Mouse (Mus musculus) kidney, postnatal 0 days (tissue): ENCODE results near the gene Foxi2. TPM values are rescaled to one million over a fixed set of nuclear protein-coding genes. Genes with fewer than 3 reads are reported as not detected.

Experiments used
- ATAC-seq: fragments of 200-750 bp; cut with Nextera tagmentation; replicated peaks from 2 replicates; pipeline ENCODE4 v1.8.0; 2017; ENCODE audit warnings: low read depth, moderate number of reproducible peaks, moderate TSS enrichment, moderate library complexity; ENCODE audit not compliant: low FRiP score
- DNase-seq: peaks from one replicate; pipeline ENCODE4 v3.0.0-alpha.2; 2016; ENCODE audit warnings: low spot score
- H3K27ac ChIP-seq: fragments of 300-500 bp; sonication (generic); 2 replicates; pipeline ENCODE4 v1.5.1; 2014; ENCODE audit warnings: mild to moderate bottlenecking
- H3K27me3 ChIP-seq: fragments of 300-500 bp; sonication (generic); 2 replicates; pipeline ENCODE4 v1.6.1; 2014; ENCODE audit warnings: low read length, mixed read lengths; ENCODE audit not compliant: insufficient read depth
- H3K36me3 ChIP-seq: fragments of 300-500 bp; sonication (generic); 2 replicates; pipeline ENCODE4 v1.6.1; 2014; ENCODE audit warnings: low read length, mixed read lengths; ENCODE audit not compliant: insufficient read depth
- H3K4me1 ChIP-seq: fragments of 300-500 bp; sonication (generic); replicated peaks from 2 replicates; pipeline ENCODE4 v1.6.1; 2014; ENCODE audit warnings: antibody characterized with exemption, low read length, mixed read lengths; ENCODE audit not compliant: insufficient read depth
- H3K4me2 ChIP-seq: fragments of 300-500 bp; sonication (generic); 2 replicates; pipeline ENCODE4 v1.6.1; 2014; ENCODE audit warnings: mild to moderate bottlenecking, low read length, moderate library complexity, mixed read lengths
- H3K4me3 ChIP-seq: fragments of 300-500 bp; sonication (generic); replicated peaks from 2 replicates; pipeline ENCODE4 v1.5.1; 2014; ENCODE audit warnings: low read depth, low read length
- H3K9ac ChIP-seq: fragments of 300-500 bp; sonication (generic); 2 replicates; pipeline ENCODE4 v1.6.1; 2014; ENCODE audit warnings: low read depth, low read length
- H3K9me3 ChIP-seq: fragments of 300-500 bp; sonication (generic); replicated peaks from 2 replicates; pipeline ENCODE4 v1.6.1; 2016; ENCODE audit warnings: low read length, inconsistent platforms, mixed read lengths
- CTCF ChIP-seq: IDR thresholded peaks from 2 replicates; pipeline ENCODE4 v1.5.1; 2016; ENCODE audit warnings: antibody characterized with exemption, low read depth, mild to moderate bottlenecking, moderate library complexity
- WGBS: fragments of 180-500 bp; shearing (Covaris S2); extraction: QIAGEN DNeasy Blood & Tissue Kit; methylation state at CpG from one replicate; pipeline ENCODE4 v1.1.7; 2014; 5-methylcytosine and 5-hydroxymethylcytosine counted together
- polyA plus RNA-seq: library from polyadenylated mRNA; unstranded; fragments of >200 nt; fragmentation: Nextera tagmentation; extraction: Ambion mirVana; gene quantifications from 2 replicates; pipeline ENCODE4 v1.2.1, GENCODE M21; 2015

Gene Foxi2
- polyA plus RNA-seq, 1 experiment from 2014 or later: not detected

GRCm38 (mm10) chr7:135408501-135408900, 1.6 kb upstream of the Foxi2 start:
- ATAC-seq (no peak), DNase-seq (no peak)
- no peak overlapping the region for H3K27ac ChIP-seq
- H3K4me2 ChIP-seq: no peak overlapping the region
- no peak for TF ChIP-seq CTCF
- H3K27me3 ChIP-seq: peaks cover 30% of the 10 kb centered on the region
- H3K9ac ChIP-seq: no peak overlapping the region
- no peaks in the 10 kb centered on the region for H3K9me3 ChIP-seq
- no peak overlapping the region for H3K4me3 ChIP-seq
- whole genome bisulfite sequencing: 74% methylated on average over 3 of the region's 3 CpGs
- no peaks in the 10 kb centered on the region for H3K36me3 ChIP-seq
- H3K4me1 ChIP-seq: no peaks in the 10 kb centered on the region

GRCm38 (mm10) chr7:135412357-135412756, 2.2 kb downstream of the Foxi2 start:
- ATAC-seq (no peak), DNase-seq (no peak)
- no peak overlapping the region for H3K4me2 ChIP-seq
- 56% methylated on average over 6 of the region's 6 CpGs for WGBS
- no peak overlapping the region for H3K4me3 ChIP-seq
- no peak overlapping the region for H3K9ac ChIP-seq
- H3K27ac ChIP-seq: no peak overlapping the region
- H3K36me3 ChIP-seq: no peaks in the 10 kb centered on the region
- no peak for TF ChIP-seq CTCF
- H3K9me3 ChIP-seq: no peaks in the 10 kb centered on the region
- H3K4me1 ChIP-seq: no peaks in the 10 kb centered on the region
- peaks cover 30% of the 10 kb centered on the region for H3K27me3 ChIP-seq

GRCm38 (mm10) chr7:135428840-135429239, 18.7 kb downstream of the Foxi2 start:
- no peak overlapping the region for H3K9ac ChIP-seq
- H3K36me3 ChIP-seq: no peaks in the 10 kb centered on the region
- no peak overlapping the region for H3K27ac ChIP-seq
- no peak for DNase-seq
- H3K4me3 ChIP-seq: no peak overlapping the region
- no peaks in the 10 kb centered on the region for H3K9me3 ChIP-seq
- 96% methylated on average over 6 of the region's 6 CpGs for WGBS
- no peaks in the 10 kb centered on the region for H3K27me3 ChIP-seq
- H3K4me2 ChIP-seq: no peak overlapping the region
- no peaks in the 10 kb centered on the region for H3K4me1 ChIP-seq
- 0 out of 2 replicates have a peak, but pooled peaks have one; percentile 4 for TF ChIP-seq CTCF
- ATAC-seq: no peak

GRCm38 (mm10) chr7:135430903-135431302, 20.8 kb downstream of the Foxi2 start:
- Histone ChIP-seq H3K9me3 (no peaks in the 10 kb centered on the region), H3K27me3 (no peaks in the 10 kb centered on the region), H3K4me3 (no peak overlapping the region), H3K36me3 (no peaks in the 10 kb centered on the region), H3K27ac (no peak overlapping the region), H3K9ac (no peak overlapping the region), H3K4me1 (no peaks in the 10 kb centered on the region), H3K4me2 (no peak overlapping the region)
- DNase-seq (no peak), ATAC-seq (no peak)
- no peak for TF ChIP-seq CTCF
- 56% methylated on average over 2 of the region's 2 CpGs for WGBS

GRCm38 (mm10) chr7:135443903-135444302, 33.8 kb downstream of the Foxi2 start:
- H3K27ac ChIP-seq: no peak overlapping the region
- no peak overlapping the region for H3K4me3 ChIP-seq
- WGBS: 73% methylated on average over 4 of the region's 4 CpGs
- no peak for TF ChIP-seq CTCF
- H3K9ac ChIP-seq: no peak overlapping the region
- no peak overlapping the region for H3K4me2 ChIP-seq
- no peak for DNase-seq
- H3K36me3 ChIP-seq: no peaks in the 10 kb centered on the region
- ATAC-seq: no peak
- no peaks in the 10 kb centered on the region for H3K4me1 ChIP-seq
- no peaks in the 10 kb centered on the region for H3K27me3 ChIP-seq
- no peaks in the 10 kb centered on the region for H3K9me3 ChIP-seq

GRCm38 (mm10) chr7:135451340-135451739, 41.2 kb downstream of the Foxi2 start:
- Histone ChIP-seq H3K4me1 (no peaks in the 10 kb centered on the region), H3K4me2 (no peak overlapping the region), H3K27me3 (no peaks in the 10 kb centered on the region), H3K36me3 (no peaks in the 10 kb centered on the region), H3K9ac (no peak overlapping the region), H3K4me3 (no peak overlapping the region), H3K27ac (no peak overlapping the region), H3K9me3 (no peaks in the 10 kb centered on the region)
- DNase-seq: no peak
- no peak for ATAC-seq
- no peak for TF ChIP-seq CTCF
- WGBS: 75% methylated on average over 3 of the region's 3 CpGs

- Histone ChIP-seq H3K4me3 (no peak overlapping the region), H3K4me1 (no peaks in the 10 kb centered on the region), H3K9me3 (no peaks in the 10 kb centered on the region), H3K27ac (no peak overlapping the region), H3K4me2 (no peak overlapping the region), H3K9ac (no peak overlapping the region), H3K27me3 (no peaks in the 10 kb centered on the region), H3K36me3 (no peaks in the 10 kb centered on the region)
- TF ChIP-seq CTCF: no peak
- ATAC-seq (no peak), DNase-seq (no peak)
- WGBS: 80% methylated on average over 1 of the region's 1 CpGs
Observed at GRCm38 (mm10) chr7:135452366-135452765, 42.3 kb downstream of the Foxi2 start.
